Mouse (Mus musculus) ES-Bruce4 (cell line): Measurements from ENCODE around the gene Fam117a.
A peak's percentile ranks its signal among the peaks of the same experiment; 100 is the strongest.

Experiments
- CTCF ChIP-seq: IDR thresholded peaks from one replicate; pipeline ENCODE4 v1.8.1; 2011; ENCODE audit warnings: low read depth, low read length
- EP300 ChIP-seq: IDR thresholded peaks from 2 replicates; pipeline ENCODE4 v1.6.1; 2011; ENCODE audit warnings: low read depth, low read length; ENCODE audit not compliant: insufficient read depth
- POLR2A ChIP-seq: IDR thresholded peaks from one replicate; pipeline ENCODE4 v1.8.1; 2011; ENCODE audit warnings: low read length; ENCODE audit not compliant: insufficient read depth

- TF ChIP-seq CTCF (peak; percentile 86), EP300 (no peak), POLR2A (no peak)
Measured at GRCm38 (mm10) chr11:95384319-95384972, 47.6 kb downstream of the Fam117a start, which contains the start of gene Slc35b1.
